ENCODE assay signal across 9 mouse cellular contexts in genomic region chr11:108268421-108269322, GRCm38 (mm10).
DNase-seq lines count a peak whose midpoint lies in the region; ATAC-seq and TF ChIP-seq lines count a peak whose summit lies in the region.
"Had no signal": no experiment of that assay in that cellular context is flagged by ENCODE, and none has a peak within 500 bp of the region (broad histone marks: within the 10 kb centered on the region; RNA-seq: fewer than 3 reads in every experiment).

No protein-coding gene starts in this region.

- no peak for TF ChIP-seq EP300 in liver, postnatal 0 days (IDR thresholded peaks at IDR 0.05; ENCODE audit: low read depth)

- no peak overlapping the region for H3K9ac ChIP-seq in heart, embryonic 13.5 days
- H3K9ac ChIP-seq in liver, postnatal 0 days (replicated peaks) = no peak overlapping the region

- no peaks in the 10 kb centered on the region for H3K27me3 ChIP-seq in heart, embryonic 13.5 days (replicated peaks)
- H3K27me3 ChIP-seq in liver, postnatal 0 days (ENCODE audit: insufficient read depth, low read length) = no peaks in the 10 kb centered on the region

- no peak overlapping the region for H3K4me2 ChIP-seq in heart, embryonic 13.5 days
- no peak overlapping the region for H3K4me2 ChIP-seq in liver, postnatal 0 days (ENCODE audit: low read depth, low read length)

- DNase-seq in heart, adult 8-10 months (ENCODE audit: low spot score) = no peak
- peak; percentile 27 for DNase-seq in thymus, postnatal 0 days (ENCODE audit: low spot score)
- DNase-seq in thymus, postnatal 14 days = no peak
- no peak for DNase-seq in liver, postnatal 0 days
- DNase-seq in urinary bladder, postnatal 14 days (ENCODE audit: low spot score) = no peak
- no peak for DNase-seq in layer of hippocampus, postnatal 36 days

- TF ChIP-seq CTCF in liver, postnatal 0 days (IDR thresholded peaks at IDR 0.05; ENCODE audit: low read depth) = no peak

- H3K4me3 ChIP-seq in heart, embryonic 13.5 days = no peak overlapping the region
- H3K4me3 ChIP-seq in liver, postnatal 0 days (ENCODE audit: low read depth, low read length) = no peak overlapping the region

- 59% methylated on average over 12 of the region's 12 CpGs for WGBS in heart, embryonic 13.5 days
- WGBS in liver, postnatal 0 days (ENCODE audit: insufficient replicate concordance) = 69% methylated on average over 12 of the region's 12 CpGs

- H3K9me3 ChIP-seq in heart, embryonic 13.5 days = no peaks in the 10 kb centered on the region
- no peaks in the 10 kb centered on the region for H3K9me3 ChIP-seq in liver, postnatal 0 days (ENCODE audit: low read length)

- no peak for ATAC-seq in heart, embryonic 13.5 days (ENCODE audit: extremely low read depth, insufficient number of reproducible peaks, low FRiP score, low TSS enrichment)
- ATAC-seq in liver, postnatal 0 days = peak; percentile 81
- ATAC-seq in megakaryocyte-erythroid progenitor cell, adult 5-6 weeks (replicated peaks; ENCODE audit: low FRiP score, low TSS enrichment, poor library complexity, severe bottlenecking) = no peak

- H3K27ac ChIP-seq in heart, embryonic 13.5 days (replicated peaks) = peak overlapping the region; percentile 54; the same call in 1 of the 2 replicates
- H3K27ac ChIP-seq in liver, postnatal 0 days (ENCODE audit: low read depth) = no peak overlapping the region
- H3K27ac ChIP-seq: macrophage had no signal

- no peaks in the 10 kb centered on the region for H3K36me3 ChIP-seq in heart, embryonic 13.5 days
- no peaks in the 10 kb centered on the region for H3K36me3 ChIP-seq in liver, postnatal 0 days (replicated peaks; ENCODE audit: insufficient read depth, low read length)

- peaks cover 76% of the 10 kb centered on the region for H3K4me1 ChIP-seq in heart, embryonic 13.5 days
- H3K4me1 ChIP-seq in liver, postnatal 0 days (ENCODE audit: insufficient read depth) = peaks cover 39% of the 10 kb centered on the region
